Mouse (Mus musculus) cerebellum, adult 9-10 months (tissue): ENCODE measurements around the gene Amdhd1.
A peak's percentile ranks its signal among the peaks of the same experiment; 100 is the strongest.
"Not testable (repeated sequence)": the region's sequence is repeated elsewhere in the genome, so short reads cannot be mapped to it uniquely, and the experiment has no call there.

ENCODE experiments used
- DNase-seq: peaks from one replicate; pipeline ENCODE4 v3.0.0; 2022

Gene Amdhd1

DNA sequence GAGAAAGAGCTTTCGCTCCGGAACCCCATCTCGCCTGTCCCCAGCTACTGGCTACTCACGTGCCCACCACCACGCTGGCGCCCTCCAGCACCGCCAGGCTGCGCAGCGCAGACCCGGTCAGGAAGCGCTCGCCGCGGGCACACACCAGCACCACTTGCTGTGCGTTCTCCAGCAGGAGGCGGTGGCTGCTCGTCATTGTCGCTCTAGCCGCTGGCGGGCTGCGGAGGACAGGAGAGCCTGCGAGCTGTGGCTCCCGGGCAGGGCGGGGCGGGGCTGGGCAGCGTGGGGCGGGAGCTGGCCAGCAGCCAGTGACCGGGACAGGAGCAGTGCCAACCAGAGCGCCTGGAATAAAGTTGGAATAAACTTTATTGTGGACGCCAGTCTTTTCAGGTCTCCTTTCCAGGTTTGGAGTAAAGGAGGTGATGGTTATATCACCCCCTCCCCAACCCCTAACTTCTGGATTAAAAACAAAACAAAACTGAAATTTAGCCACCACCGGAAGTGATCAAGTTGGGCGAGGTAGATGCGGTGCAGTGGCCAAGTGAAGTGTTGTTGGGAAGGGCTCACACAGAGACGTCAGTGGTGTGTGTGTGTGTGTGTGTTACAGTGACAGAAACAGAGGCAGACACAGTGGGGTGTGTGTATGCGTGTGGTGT is at the start of gene Amdhd1:
Gene Amdhd1 (minus strand): TSS at position 259 of the 656 bp plus-strand sequence.
- DNase-seq = peak; percentile 48

DNA sequence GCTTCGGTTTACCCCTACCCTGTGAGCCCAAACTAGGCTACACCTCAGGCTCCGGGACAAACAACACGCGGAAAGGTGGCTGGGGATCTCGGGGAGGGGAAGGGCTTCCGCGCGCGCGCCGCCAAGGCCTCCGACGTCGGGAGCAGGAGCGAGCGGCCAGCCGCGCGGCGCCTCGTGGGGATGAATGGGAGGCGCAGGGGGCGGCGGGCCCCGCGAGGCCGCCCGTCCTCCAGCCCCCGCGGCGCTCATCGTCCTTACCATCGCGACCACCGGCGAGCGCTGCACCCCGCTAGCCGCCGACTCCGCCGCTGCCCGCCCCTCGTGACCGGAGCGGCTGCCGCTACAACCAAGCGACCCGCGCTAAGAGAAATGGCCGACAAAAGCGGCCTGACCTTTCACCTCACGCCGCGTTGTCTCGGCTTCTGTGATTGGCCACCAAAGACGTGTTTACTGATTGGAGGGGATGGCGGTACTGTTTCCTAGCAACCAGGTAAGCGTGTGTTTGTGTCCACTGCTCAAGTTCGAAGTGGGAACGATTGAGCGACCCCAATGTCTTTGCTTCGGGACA is 49.5 kb upstream of the Amdhd1 start, which contains the start of gene Snrpf:
Gene Snrpf (minus strand): TSS at position 426 of the 568 bp plus-strand sequence.
- DNase-seq = peak; percentile 96

DNA sequence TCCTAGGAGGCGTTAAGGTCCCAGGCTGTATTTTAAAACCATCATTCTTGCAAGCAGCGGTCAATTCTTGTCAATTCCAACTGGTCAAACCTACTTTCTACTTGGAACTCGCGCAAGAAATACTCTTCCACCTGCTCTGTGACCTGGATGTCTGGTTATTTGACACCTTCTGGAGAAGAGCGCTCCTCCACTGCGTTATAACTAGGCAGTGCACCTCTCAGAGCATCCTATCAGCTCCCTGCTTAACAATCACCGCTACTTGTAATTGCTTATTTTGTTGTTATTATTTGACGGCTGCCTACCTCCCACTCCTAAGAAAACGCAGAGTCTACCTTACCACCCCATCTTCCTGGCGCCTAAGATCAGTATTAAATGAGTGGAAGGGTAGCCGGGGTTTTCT is 49.0 kb upstream of the Amdhd1 start:
- DNase-seq = no peak

DNA sequence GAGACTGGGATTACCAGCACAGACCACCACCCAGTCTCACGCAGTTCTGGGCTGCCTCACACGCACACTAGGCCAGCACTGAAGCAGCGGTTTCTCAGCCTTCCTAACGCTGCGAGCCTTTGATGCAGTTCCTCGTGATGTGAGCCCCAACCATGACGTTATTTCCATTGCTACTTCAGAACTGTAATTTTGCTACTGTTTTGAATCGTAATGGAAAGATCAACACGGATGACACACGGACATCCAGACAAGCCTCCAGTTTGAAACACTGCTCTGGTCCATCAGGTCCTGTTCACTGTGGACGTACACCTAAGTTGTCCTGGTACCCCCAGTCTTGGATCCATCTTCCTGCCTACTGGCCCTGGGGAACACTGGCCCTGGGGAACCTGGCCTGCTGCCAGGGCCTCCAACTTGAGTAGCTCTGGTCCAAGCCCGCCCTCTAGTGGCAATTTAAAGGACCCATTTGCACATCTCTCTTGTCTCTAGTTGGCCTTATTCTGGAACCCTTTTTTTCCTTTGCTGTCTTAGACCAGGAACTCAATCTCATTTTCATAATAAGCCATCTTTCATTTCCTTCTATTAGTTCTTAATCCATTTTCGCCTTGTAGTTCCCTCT is 37.5 kb upstream of the Amdhd1 start:
- DNase-seq = peak; percentile 70

DNA sequence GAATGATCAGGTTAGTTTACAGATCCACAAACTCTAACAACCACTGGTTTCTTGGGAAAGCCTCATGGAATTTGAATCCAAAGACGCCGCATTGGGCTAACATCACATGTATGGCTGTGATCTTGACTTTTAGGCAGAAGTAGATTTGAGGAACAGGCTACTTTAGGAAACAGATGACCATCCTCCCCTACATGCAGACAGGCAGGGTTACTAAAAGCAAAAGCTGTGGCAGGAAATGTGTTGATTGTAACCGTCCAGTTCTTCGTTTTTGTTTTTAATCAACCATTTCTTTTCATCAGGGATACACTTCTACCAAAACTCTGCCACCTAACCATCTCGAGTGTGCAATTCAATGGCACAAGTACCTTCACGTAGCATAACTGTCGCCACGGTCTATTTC is 36.1 kb upstream of the Amdhd1 start:
- no peak for DNase-seq

DNA sequence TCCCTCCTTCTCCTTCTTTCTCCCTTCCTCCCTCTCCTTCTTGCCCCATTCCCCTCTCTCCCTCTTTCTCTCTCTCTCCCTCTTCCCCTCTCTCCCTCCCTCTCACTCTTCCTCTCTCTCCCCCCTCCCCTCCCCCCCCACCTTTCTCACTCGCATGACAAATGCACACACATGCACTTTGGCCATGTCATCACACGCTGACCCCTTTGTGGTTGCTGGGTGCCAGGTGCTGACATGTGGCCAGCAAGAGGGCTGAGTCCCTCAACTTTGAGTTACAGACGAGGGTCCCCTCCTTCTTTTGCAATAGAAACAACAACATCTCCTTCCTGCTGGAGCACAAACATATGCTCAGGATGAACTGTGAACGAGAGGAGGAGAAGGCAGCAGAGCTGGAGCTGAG is 35.1 kb upstream of the Amdhd1 start:
- DNase-seq = no peak

DNA sequence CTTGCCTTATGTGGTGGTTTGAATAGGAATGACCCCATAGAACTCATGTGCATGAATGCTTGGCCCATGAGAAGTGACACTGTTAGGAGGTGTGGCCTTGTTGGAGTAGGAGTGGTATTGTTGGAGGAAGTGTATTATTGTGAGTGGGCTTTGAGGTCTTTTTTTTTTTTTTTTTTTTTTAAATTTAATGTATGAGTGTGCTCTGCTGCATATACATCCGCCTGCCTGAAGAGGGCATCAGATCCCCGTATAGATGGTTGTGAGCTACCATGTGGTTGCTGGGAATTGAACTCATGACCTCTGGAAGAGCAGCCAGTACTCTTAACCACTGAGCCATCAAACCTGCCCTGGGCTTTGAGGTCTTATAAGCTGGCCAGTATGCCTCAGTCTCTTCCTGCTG is 32.4 kb upstream of the Amdhd1 start:
- DNase-seq = no peak

DNA sequence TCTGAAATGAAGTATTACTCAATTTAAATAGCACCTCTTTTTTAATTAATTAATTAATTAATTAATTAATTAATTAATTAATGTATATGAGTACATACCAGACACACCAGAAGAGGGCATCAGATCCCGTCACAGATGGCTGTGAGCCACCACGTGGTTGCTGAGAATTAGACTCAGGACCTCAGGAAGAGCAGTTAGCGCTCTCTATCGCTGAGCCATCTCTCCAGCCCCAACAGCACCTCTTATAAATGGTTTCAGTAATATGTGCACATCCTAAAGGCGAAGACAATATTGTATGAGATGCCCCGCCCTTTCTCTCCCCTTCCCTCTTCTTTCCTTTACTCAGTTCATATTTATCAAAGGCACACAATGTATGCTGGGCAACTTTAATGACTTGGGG is 28.8 kb upstream of the Amdhd1 start:
- DNase-seq = no peak

DNA sequence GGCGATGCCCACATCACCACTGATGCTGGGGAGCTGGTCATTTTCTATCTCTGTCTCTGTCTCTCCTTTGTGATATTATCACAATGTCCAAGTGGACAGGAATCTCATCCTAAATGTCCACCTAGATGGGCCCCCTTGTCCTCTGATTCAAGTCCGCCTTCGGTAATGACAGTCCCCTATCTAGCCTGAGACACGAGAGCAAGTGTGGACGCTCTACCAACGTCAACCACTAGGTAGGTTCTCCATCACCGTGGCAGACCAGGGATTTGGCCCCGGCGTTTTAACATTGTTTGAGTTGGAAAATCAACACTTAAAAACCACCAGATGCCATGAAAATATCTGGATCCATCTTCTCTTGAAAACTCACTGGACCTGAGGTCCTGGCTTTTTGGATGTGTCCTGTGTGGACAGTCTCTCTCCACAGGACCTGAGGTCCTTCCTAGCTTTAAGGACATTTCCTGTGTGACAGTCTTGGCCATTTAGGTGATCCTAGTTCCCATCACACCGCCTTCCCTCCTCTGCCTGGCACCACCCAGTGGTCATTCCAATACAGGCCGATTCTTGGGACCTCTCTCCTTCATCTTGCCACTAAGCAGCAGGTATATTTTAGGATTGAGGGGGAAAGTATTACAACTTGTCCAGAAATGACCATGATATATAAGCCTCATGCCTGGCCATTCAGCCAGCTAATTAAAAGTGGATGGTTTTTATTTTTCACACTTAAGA is 28.2 kb upstream of the Amdhd1 start:
- no peak for DNase-seq

DNA sequence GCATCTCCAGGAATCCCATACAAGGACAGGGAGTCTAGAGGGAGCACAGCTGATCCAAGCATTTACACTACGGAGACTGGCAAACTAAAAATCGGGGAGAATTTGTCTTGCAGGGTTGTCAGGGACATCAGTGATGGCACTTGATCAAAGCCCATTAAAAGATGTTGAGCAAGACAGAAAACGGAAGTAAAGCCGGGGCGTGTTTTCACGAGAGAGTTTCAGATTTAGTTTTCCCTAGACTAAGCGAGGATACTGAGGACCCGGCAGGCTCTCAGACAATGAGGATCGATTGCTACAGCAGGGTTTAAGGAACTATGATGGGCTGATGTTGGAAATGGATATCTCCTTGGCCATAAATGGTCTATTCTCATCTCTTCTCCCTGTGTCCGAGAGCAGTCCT is 27.2 kb upstream of the Amdhd1 start:
- no peak for DNase-seq

DNA sequence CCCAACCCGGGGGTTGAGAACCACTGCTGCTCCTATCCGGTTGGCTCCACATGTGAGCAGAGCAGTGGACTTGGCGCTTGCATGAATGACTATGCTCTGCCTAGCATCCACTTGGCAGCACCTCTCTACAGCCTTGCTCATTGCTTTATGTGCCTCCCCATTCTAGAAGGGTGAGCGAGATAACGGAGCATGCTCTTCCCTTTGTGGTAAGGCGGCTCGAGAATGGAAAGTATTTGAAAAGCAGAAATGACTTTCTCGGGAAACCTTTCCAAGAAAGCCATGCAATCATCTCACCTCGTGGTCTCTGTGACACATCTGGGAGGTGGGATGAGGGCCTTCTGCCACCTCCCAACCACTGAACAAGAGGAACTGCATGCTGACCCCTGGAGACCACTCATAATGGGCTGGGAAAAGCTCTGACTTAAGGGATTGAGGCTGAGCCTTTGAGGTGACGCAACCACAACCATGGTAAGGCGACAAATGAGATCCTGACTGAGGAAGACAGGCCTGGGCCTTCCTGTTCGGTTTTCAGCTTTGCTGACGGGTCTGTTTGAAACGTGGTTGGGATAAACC is 24.8 kb upstream of the Amdhd1 start:
- DNase-seq = no peak

DNA sequence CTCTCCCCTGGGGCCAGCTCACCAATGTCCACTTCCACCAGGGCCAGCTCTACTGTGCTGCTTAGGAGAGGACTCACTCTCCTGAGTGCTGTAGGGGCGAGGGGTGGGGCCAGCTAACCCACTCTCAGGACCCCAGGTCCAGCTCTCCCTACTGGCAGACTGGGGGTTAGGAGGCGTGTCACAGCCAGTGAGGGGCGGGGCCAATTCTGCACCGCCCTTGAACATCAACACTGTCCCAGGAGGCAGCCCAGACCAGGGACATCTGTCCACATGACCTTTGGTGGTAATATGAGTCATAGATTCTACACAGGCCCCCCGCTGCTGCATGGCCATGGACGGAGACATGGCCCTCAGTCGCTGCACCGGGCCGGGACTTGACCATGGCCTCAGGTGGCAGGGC is 20.0 kb upstream of the Amdhd1 start:
- DNase-seq = no peak

DNA sequence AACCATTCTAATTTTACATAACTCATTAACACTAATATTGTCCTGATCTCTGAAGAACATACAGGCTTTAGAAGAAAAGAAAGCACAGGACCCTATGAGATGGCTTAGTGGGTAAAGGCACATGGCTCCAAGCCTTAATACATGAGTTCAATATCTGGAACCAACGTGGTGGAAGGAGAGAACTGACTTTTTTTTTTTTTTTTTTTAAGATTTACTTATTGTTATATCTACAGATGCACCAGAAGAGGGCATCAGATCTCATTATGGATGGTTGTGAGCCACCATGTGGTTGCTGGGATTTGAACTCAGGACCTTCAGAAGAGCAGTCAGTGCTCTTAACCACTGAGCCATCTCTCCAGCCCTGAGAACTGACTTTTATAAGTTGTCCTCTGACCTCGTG is 18.1 kb upstream of the Amdhd1 start:
- DNase-seq = not testable (repeated sequence)

DNA sequence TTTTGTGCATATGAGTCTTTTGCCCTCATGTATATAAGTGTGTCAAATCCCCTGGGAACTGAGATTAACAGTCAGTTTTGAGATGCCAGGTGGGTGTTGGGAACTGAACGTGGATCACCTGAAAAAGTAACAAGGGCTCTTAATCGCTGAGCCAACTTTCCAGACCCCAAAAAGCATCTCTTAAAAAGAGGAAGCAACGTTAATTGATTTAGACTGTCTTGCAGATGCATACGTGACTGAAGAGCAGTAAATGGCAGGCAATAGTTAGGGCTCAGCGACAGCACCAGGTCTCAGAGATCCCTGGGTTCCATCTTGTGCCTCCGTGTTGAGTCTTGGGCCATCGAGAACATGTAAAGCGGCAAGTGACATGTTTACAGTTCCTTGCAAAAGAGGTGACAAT is 12.8 kb upstream of the Amdhd1 start:
- no peak for DNase-seq

DNA sequence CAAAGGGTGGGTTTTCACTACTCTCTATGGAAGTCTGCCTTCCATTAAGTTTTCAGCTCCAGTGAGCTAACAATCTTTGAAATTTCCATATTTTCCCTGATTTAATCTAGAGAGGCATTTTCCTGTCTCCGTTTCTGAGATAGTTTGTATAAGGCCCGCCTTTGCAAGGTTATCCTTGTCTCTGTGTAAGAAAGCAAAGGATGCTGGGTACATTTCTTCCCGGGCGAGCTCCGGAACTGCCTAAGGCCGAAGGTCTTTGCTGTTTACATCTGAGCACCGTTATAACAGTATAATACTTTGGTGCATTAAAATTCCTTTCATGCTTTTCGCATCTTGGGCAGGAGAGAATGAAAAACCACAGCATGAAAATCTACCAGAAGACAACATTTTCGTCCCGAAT is 10.0 kb upstream of the Amdhd1 start:
- no peak for DNase-seq

DNA sequence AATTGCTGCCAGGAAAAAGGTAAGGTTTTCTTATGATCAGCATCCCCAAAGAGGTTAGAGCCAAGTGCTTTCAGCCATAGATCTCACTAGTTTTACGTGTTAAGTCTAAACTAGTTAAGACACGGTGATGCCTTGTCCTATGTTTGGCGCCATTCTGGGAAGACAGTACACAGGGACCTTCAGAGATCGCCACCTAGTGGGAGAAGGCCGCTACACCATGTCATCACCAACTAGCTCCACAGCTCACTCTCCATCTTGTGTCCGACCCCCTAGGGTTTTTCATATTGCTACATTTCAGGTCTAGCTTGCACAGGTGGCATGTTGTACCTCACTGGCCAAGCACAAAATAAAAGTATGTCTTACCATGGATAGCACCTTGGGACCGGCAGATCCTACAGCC is 9.2 kb upstream of the Amdhd1 start:
- peak; percentile 83 for DNase-seq

DNA sequence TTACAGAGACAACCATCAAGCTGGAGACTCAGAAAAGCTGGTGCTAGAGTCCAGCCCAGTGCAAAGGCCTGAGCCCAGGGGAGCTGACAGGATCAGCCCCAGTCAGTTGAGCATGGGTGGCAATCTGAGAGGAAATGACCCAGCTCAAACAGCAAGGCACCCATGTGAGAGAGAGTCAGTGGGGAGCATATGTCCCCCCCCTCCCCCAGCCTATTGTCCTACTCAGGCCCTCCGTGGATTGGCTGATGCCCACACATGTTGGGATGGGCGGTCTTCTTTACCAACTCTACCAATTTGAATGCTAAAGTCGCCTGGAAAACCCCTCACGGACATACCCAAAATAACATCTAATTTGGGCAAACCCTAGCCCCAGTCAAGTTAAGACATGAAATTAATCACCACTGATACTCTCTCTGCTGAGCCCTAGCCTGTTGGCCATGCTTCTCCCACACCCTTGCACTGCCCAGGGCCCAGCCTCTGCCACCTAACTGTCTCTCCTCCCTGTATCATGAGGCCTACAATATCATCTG is 8.0 kb upstream of the Amdhd1 start:
- no peak for DNase-seq

DNA sequence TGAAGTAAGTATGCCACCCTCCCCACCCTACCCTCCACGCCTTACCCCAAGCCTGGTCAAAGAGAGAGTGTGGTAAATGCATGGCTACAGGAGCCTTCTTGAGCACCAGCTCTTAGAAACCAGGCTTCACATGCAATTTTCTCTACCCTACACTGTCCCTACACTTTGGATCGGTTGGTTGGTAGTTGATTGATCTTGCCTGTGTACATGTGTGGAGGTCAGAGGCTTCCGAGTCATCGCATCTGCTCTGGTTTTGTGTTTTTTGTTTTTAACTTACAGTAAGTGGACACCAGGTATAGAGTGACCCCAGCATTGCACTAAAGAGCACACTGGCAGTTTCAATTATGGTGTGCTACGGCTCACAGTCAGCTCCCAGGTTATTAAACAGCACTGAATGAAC is 4.3 kb upstream of the Amdhd1 start:
- DNase-seq = no peak

DNA sequence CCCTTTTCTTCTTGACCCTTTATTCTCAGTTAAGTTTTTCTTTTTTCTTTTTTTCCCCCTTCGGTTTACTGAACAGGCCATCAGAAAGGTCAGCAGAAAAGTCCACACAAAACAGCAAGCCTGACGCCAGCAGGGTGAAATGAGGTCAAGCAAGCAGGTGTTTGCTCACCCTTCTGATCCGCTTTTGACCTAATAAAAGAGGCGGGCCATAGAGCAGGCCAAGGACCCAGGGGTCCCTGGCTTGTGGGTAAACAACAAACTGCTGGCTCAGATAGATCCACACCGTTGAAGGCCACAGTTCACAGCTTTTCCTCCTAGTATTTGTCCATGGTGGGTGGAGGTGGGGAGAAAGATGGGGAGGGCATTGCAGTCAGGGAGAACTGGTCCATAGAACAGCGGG is 3.3 kb upstream of the Amdhd1 start:
- no peak for DNase-seq

DNA sequence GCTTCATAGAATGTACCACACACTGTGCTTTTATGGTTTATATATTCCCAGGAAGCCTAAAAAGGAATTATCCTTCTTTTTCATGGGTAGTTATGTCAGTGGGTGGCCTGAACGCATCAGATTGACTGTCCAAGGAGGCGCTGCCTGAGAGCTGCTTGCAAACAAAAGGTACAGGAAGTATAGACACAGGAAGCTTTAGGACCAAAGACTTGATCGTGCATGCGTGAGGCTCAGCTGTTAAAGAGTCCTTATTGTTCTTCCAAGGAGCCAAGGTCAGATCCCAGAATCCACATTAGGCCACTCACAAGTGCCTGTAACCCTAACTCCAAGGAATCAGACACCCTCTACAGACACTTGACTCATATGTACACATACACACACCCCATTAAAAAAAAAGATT is 2.5 kb upstream of the Amdhd1 start:
- DNase-seq = no peak

DNA sequence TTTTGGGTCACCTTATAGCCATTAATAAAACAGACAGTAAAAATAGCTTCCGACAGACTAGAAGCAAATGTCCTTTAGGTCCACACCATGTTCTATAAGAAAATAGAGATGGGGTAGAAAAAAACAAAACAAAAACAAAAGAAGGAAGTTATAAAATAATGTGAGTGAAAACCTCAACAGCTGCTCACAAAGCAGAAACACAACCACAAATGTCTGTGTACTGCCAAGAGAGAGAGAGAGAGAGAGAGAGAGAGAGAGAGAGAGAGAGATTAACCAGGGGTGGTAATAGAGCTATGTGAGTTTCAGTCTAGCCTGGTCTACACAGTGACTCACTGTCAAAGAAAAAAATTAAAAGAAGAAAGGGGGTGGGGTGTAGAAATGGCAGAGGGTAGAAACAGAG is 1.8 kb upstream of the Amdhd1 start:
- DNase-seq = no peak

DNA sequence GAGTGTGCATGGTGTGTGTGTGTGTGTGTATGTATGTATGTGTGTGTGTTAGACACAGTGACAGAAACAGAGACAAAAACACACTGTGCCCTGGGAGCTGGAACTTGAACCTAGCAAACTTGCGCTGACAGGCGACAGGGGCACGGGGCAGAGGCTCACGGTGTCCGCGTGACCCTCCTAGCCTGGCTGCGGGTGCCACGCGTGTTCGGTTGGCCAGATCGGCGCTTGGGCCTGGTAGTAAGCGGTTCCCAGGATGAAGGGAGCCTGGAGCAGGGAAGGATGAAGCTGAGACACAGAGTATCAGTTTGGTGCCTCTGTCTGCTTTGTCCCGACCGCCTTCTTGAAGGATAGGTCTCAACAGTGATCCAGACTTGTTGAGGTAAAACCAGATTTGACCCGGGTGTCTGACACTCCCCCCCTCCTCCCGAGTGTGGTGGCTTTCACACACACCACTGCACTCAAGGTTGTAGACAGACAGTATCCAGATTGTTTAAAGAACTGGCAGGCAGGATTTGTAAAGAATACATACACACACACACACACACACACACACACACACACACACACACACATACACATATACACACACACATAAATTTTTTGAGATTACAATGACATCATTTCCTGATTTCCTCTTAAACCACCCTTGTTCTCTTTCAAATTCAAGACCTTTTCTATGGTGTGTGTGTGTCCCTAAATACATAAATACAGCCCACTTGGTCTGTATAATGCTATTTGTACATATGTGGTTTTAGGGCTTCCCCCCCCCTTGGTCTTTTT is 788 bp upstream of the Amdhd1 start, which contains the start of gene Ccdc38:
Gene Ccdc38 (plus strand): TSS at position 202 of the 780 bp plus-strand sequence.
- no peak for DNase-seq
